Mouse (Mus musculus): ENCODE data around the gene Kif9.

- TF ChIP-seq CTCF (IDR thresholded peaks at IDR 0.05; ENCODE audit: control insufficient read depth, insufficient read depth, low read length): no peak
- TF ChIP-seq POLR2A (IDR thresholded peaks at IDR 0.05; ENCODE audit: borderline replicate concordance, control insufficient read depth, low read depth, low read length): no peak
These were observed 18.8 kb upstream of the Kif9 start for GRCm38 (mm10) chr9:110457926-110458325.

All from bone marrow, adult 2 months (tissue).